Mouse (Mus musculus): ENCODE results near the gene Olfr316. TPM values are rescaled to one million over a fixed set of nuclear protein-coding genes. Genes with fewer than 3 reads are reported as not detected.
"Not testable (repeated sequence)": the region's sequence is repeated elsewhere in the genome, so short reads cannot be mapped to it uniquely, and the experiment has no call there.

The Olfr316 gene
- not detected in 2 replicates for polyA plus RNA-seq (2016; fragmentation: Nextera tagmentation; extraction: Ambion mirVana)

- no peak within 1 kb of the TSS for H3K4me3 ChIP-seq
- no peaks in the 10 kb centered on the region for H3K27me3 ChIP-seq (ENCODE audit: low read depth, poor library complexity, severe bottlenecking)
- no peak for DNase-seq (ENCODE audit: low spot score)
- no peaks in the 10 kb centered on the region for H3K9me3 ChIP-seq (replicated peaks)
- H3K27ac ChIP-seq (replicated peaks): no peak within 1 kb of the TSS
- H3K36me3 ChIP-seq: no peaks in the 10 kb centered on the region
- H3K4me1 ChIP-seq: no peaks in the 10 kb centered on the region
- 96% methylated on average over 2 of the region's 2 CpGs for WGBS
These were observed at the start of gene Olfr316 for GRCm38 (mm10) chr11:58752434-58752833. TSS of gene Olfr316 (plus strand) at chr11:58752734.

- Histone ChIP-seq H3K4me3 (no peak overlapping the region), H3K36me3 (no peaks in the 10 kb centered on the region), H3K4me1 (no peaks in the 10 kb centered on the region), H3K27me3 (ENCODE audit: low read depth, poor library complexity, severe bottlenecking) (no peaks in the 10 kb centered on the region), H3K27ac (replicated peaks) (no peak overlapping the region), H3K9me3 (replicated peaks) (no peaks in the 10 kb centered on the region; the same call in 1 of the 2 replicates)
- no peak for DNase-seq (ENCODE audit: low spot score)
- WGBS: 79% methylated on average over 11 of the region's 11 CpGs
These were observed 43.4 kb upstream of the Olfr316 start for GRCm38 (mm10) chr11:58709086-58709485.

GRCm38 (mm10) chr11:58717723-58718122, 34.8 kb upstream of the Olfr316 start:
- 92% methylated on average over 7 of the region's 7 CpGs for WGBS
- DNase-seq (ENCODE audit: low spot score); H3K36me3 ChIP-seq; H3K27ac ChIP-seq (replicated peaks); H3K27me3 ChIP-seq (ENCODE audit: low read depth, poor library complexity, severe bottlenecking); H3K4me3 ChIP-seq; H3K4me1 ChIP-seq; H3K9me3 ChIP-seq (replicated peaks): not testable (repeated sequence)

- H3K9me3 ChIP-seq (replicated peaks): no peaks in the 10 kb centered on the region
- no peak overlapping the region for H3K4me3 ChIP-seq
- no peaks in the 10 kb centered on the region for H3K4me1 ChIP-seq
- H3K27ac ChIP-seq (replicated peaks): no peak overlapping the region
- no peaks in the 10 kb centered on the region for H3K36me3 ChIP-seq
- no peaks in the 10 kb centered on the region for H3K27me3 ChIP-seq (ENCODE audit: low read depth, poor library complexity, severe bottlenecking)
- whole genome bisulfite sequencing: 86% methylated on average over 4 of the region's 4 CpGs
- no peak for DNase-seq (ENCODE audit: low spot score)
These were observed 32.8 kb upstream of the Olfr316 start for GRCm38 (mm10) chr11:58719701-58720100.

GRCm38 (mm10) chr11:58723914-58724313, 28.6 kb upstream of the Olfr316 start, which contains the start of gene Olfr318:
TSS of gene Olfr318 (minus strand) at chr11:58724014.
- H3K4me1 ChIP-seq: no peaks in the 10 kb centered on the region
- no peak within 1 kb of the TSS for H3K27ac ChIP-seq (replicated peaks)
- no peaks in the 10 kb centered on the region for H3K27me3 ChIP-seq (ENCODE audit: low read depth, poor library complexity, severe bottlenecking)
- no peaks in the 10 kb centered on the region for H3K9me3 ChIP-seq (replicated peaks)
- DNase-seq (ENCODE audit: low spot score): no peak
- no peaks in the 10 kb centered on the region for H3K36me3 ChIP-seq
- no peak within 1 kb of the TSS for H3K4me3 ChIP-seq

GRCm38 (mm10) chr11:58727896-58728650, 24.5 kb upstream of the Olfr316 start:
- H3K27ac ChIP-seq (replicated peaks); H3K36me3 ChIP-seq; H3K9me3 ChIP-seq (replicated peaks); H3K4me1 ChIP-seq; DNase-seq (ENCODE audit: low spot score); H3K27me3 ChIP-seq (ENCODE audit: low read depth, poor library complexity, severe bottlenecking); H3K4me3 ChIP-seq: not testable (repeated sequence)
- 88% methylated on average over 6 of the region's 6 CpGs for WGBS

GRCm38 (mm10) chr11:58733372-58733771, 19.2 kb upstream of the Olfr316 start:
- H3K4me3 ChIP-seq: no peak overlapping the region
- 74% methylated on average over 3 of the region's 3 CpGs for WGBS
- no peaks in the 10 kb centered on the region for H3K36me3 ChIP-seq
- DNase-seq (ENCODE audit: low spot score): no peak
- H3K27me3 ChIP-seq (ENCODE audit: low read depth, poor library complexity, severe bottlenecking): no peaks in the 10 kb centered on the region
- no peak overlapping the region for H3K27ac ChIP-seq (replicated peaks)
- H3K9me3 ChIP-seq (replicated peaks): no peaks in the 10 kb centered on the region
- peaks cover 3% of the 10 kb centered on the region; the same call in 1 of the 2 replicates for H3K4me1 ChIP-seq

GRCm38 (mm10) chr11:58738792-58739262, 13.7 kb upstream of the Olfr316 start, which contains the start of gene Olfr317:
TSS of gene Olfr317 (minus strand) at chr11:58739212.
- Histone ChIP-seq H3K36me3 (no peaks in the 10 kb centered on the region), H3K27me3 (ENCODE audit: low read depth, poor library complexity, severe bottlenecking) (no peaks in the 10 kb centered on the region), H3K4me1 (peaks cover 3% of the 10 kb centered on the region; the same call in 1 of the 2 replicates), H3K9me3 (replicated peaks) (no peaks in the 10 kb centered on the region), H3K27ac (replicated peaks) (no peak within 1 kb of the TSS), H3K4me3 (no peak within 1 kb of the TSS)
- 89% methylated on average over 4 of the region's 4 CpGs for WGBS
- no peak for DNase-seq (ENCODE audit: low spot score)

GRCm38 (mm10) chr11:58751096-58751495, 1.4 kb upstream of the Olfr316 start:
- WGBS: 72% methylated on average over 18 of the region's 18 CpGs
- H3K27me3 ChIP-seq (ENCODE audit: low read depth, poor library complexity, severe bottlenecking); H3K4me1 ChIP-seq; H3K27ac ChIP-seq (replicated peaks); H3K4me3 ChIP-seq; DNase-seq (ENCODE audit: low spot score); H3K36me3 ChIP-seq; H3K9me3 ChIP-seq (replicated peaks): not testable (repeated sequence)

- Histone ChIP-seq H3K36me3 (no peaks in the 10 kb centered on the region), H3K4me1 (no peaks in the 10 kb centered on the region), H3K27ac (replicated peaks) (no peak within 1 kb of the TSS), H3K27me3 (ENCODE audit: low read depth, poor library complexity, severe bottlenecking) (no peaks in the 10 kb centered on the region), H3K4me3 (no peak within 1 kb of the TSS), H3K9me3 (replicated peaks) (no peaks in the 10 kb centered on the region)
- no peak for DNase-seq (ENCODE audit: low spot score)
These were observed 20.4 kb downstream of the Olfr316 start, which contains the start of gene Olfr315 for GRCm38 (mm10) chr11:58772888-58773287. TSS of gene Olfr315 (plus strand) at chr11:58773188.

- no peak within 1 kb of the TSS for H3K4me3 ChIP-seq
- no peaks in the 10 kb centered on the region for H3K36me3 ChIP-seq
- no peak for DNase-seq (ENCODE audit: low spot score)
- no peaks in the 10 kb centered on the region for H3K27me3 ChIP-seq (ENCODE audit: low read depth, poor library complexity, severe bottlenecking)
- 84% methylated on average over 6 of the region's 6 CpGs for WGBS
- no peaks in the 10 kb centered on the region for H3K4me1 ChIP-seq
- H3K9me3 ChIP-seq (replicated peaks): no peaks in the 10 kb centered on the region
- no peak within 1 kb of the TSS for H3K27ac ChIP-seq (replicated peaks)
These were observed 30.1 kb downstream of the Olfr316 start, which contains the start of gene Olfr314 for GRCm38 (mm10) chr11:58782480-58783089. TSS of gene Olfr314 (plus strand) at chr11:58782952.

- DNase-seq (ENCODE audit: low spot score): no peak
- Histone ChIP-seq H3K4me1 (peaks cover under 1% of the 10 kb centered on the region; the same call in 1 of the 2 replicates), H3K9me3 (replicated peaks) (no peaks in the 10 kb centered on the region), H3K27ac (replicated peaks) (no peak overlapping the region), H3K36me3 (no peaks in the 10 kb centered on the region), H3K4me3 (no peak overlapping the region), H3K27me3 (ENCODE audit: low read depth, poor library complexity, severe bottlenecking) (no peaks in the 10 kb centered on the region)
- 80% methylated on average over 2 of the region's 2 CpGs for WGBS
These were observed 31.6 kb downstream of the Olfr316 start for GRCm38 (mm10) chr11:58784182-58784581.

GRCm38 (mm10) chr11:58787651-58788050, 35.1 kb downstream of the Olfr316 start:
- no peak overlapping the region for H3K27ac ChIP-seq (replicated peaks)
- DNase-seq (ENCODE audit: low spot score): no peak
- H3K27me3 ChIP-seq (ENCODE audit: low read depth, poor library complexity, severe bottlenecking): no peaks in the 10 kb centered on the region
- H3K4me1 ChIP-seq: peaks cover 9% of the 10 kb centered on the region; the same call in 1 of the 2 replicates
- 91% methylated on average over 10 of the region's 10 CpGs for WGBS
- no peaks in the 10 kb centered on the region for H3K36me3 ChIP-seq
- no peaks in the 10 kb centered on the region for H3K9me3 ChIP-seq (replicated peaks)
- H3K4me3 ChIP-seq: no peak overlapping the region

All from midbrain, embryonic 10.5 days (tissue).